Mouse (Mus musculus) spleen, postnatal 36 days (tissue): ENCODE results near the gene Cntn4.

Experiments
- DNase-seq, 2 experiments: peaks; one replicate each; pipeline ENCODE4 v3.0.0; 2022; ENCODE audit warnings: low spot score in 2 of 2, mixed read lengths in 1 of 2

The Cntn4 gene

GRCm38 (mm10) chr6:106078071-106078603, 400.7 kb downstream of the Cntn4 start:
- no peak for DNase-seq

- DNase-seq: no peak
These were observed 401.2 kb downstream of the Cntn4 start for GRCm38 (mm10) chr6:106078629-106079028.

GRCm38 (mm10) chr6:106097856-106098255, 420.4 kb downstream of the Cntn4 start:
- DNase-seq: no peak

- DNase-seq: no peak
These were observed 441.1 kb downstream of the Cntn4 start for GRCm38 (mm10) chr6:106118523-106119081.

- DNase-seq: no peak
These were observed 476.1 kb downstream of the Cntn4 start for GRCm38 (mm10) chr6:106153530-106153929.

- DNase-seq: no peak
These were observed 477.9 kb downstream of the Cntn4 start for GRCm38 (mm10) chr6:106155362-106155761.

- no peak for DNase-seq
These were observed 500.1 kb downstream of the Cntn4 start for GRCm38 (mm10) chr6:106177546-106177945.

GRCm38 (mm10) chr6:106181596-106181995, 504.1 kb downstream of the Cntn4 start:
- no peak for DNase-seq

GRCm38 (mm10) chr6:106200974-106201373, 523.5 kb downstream of the Cntn4 start:
- no peak for DNase-seq

GRCm38 (mm10) chr6:106207401-106207800, 529.9 kb downstream of the Cntn4 start:
- no peak for DNase-seq

GRCm38 (mm10) chr6:106213071-106213470, 535.6 kb downstream of the Cntn4 start:
- no peak for DNase-seq

- no peak for DNase-seq
These were observed 559.8 kb downstream of the Cntn4 start for GRCm38 (mm10) chr6:106237046-106237948.

GRCm38 (mm10) chr6:106241553-106241952, 564.1 kb downstream of the Cntn4 start:
- no peak for DNase-seq

- DNase-seq: no peak
These were observed 585.9 kb downstream of the Cntn4 start for GRCm38 (mm10) chr6:106263396-106263795.

GRCm38 (mm10) chr6:106265487-106265886, 588.0 kb downstream of the Cntn4 start:
- DNase-seq: no peak

- DNase-seq: no peak
These were observed 588.8 kb downstream of the Cntn4 start for GRCm38 (mm10) chr6:106266304-106266703.

- DNase-seq: no peak
These were observed 591.3 kb downstream of the Cntn4 start for GRCm38 (mm10) chr6:106268723-106269122.

- no peak for DNase-seq
These were observed 599.7 kb downstream of the Cntn4 start for GRCm38 (mm10) chr6:106277139-106277538.

GRCm38 (mm10) chr6:106281621-106282020, 604.2 kb downstream of the Cntn4 start:
- no peak for DNase-seq

GRCm38 (mm10) chr6:106283815-106284214, 606.4 kb downstream of the Cntn4 start:
- no peak for DNase-seq

GRCm38 (mm10) chr6:106299451-106299850, 622.0 kb downstream of the Cntn4 start:
- no peak for DNase-seq

- DNase-seq: no peak
These were observed 622.7 kb downstream of the Cntn4 start for GRCm38 (mm10) chr6:106300179-106300578.

- DNase-seq: no peak
These were observed 625.0 kb downstream of the Cntn4 start for GRCm38 (mm10) chr6:106302435-106302834.
